Mouse (Mus musculus): ENCODE data around the gene Gm49322.

DNA sequence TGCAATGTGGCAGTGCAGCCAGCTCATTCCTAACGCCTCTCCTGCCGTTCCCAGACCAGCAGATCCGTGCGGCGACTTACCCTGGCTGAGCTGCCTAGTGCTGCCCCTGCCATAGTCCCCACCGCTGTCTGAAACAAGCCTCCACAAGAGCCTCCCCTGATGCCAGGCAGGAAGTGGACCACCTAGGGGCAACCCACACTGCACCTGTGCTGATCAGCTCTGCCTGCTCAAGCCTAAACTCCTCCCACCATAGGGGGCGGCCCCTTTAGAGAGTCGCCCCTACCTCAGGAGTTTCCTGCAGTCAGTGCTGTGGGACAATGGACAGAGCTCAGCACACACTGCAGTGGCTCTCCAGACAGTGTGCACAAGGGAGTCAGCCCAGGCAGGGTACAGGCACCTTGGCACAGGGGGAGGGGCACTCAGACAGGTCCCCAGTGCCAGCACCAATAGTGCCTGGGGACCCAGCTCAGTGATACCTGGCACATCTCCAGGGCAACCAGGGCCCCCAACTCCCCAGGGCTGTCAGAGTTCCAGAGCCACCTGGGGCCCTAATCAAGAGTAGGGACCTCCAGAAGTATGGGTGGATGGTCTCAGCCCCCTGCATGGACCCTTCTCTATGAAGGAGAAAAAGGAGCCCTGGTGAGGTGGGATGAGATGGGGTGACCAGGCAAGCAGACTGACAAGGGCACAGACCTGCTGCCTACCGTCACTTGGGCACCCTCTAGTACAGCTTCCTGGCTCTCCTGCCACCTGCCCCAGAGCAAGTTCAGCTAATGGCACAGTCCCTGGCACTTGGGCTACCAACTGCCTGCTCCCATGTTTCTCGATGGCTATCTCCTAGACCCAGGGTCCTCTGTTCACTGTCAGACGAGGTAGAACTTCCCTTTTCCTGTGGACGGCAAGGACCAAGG lies 20.9 kb upstream of the Gm49322 start:
- no peak for TF ChIP-seq CTCF (IDR thresholded peaks at IDR 0.05; ENCODE audit: extremely low read depth, insufficient read length, insufficient replicate concordance, low read depth, low read length)
- TF ChIP-seq POLR2A (IDR thresholded peaks at IDR 0.05; ENCODE audit: low read depth, low read length): no peak

All from small intestine, adult 2 months (tissue).